Mouse (Mus musculus) CD4-positive helper T cell, adult 2 months (primary cell): ENCODE measurements around the gene Gemin6.
"Not testable (repeated sequence)": the region's sequence is repeated elsewhere in the genome, so short reads cannot be mapped to it uniquely, and the experiment has no call there.

ENCODE experiments used
- DNase-seq: peaks from one replicate; pipeline ENCODE4 v3.0.0-alpha.2; 2012; ENCODE audit warnings: low read depth, missing footprints, low spot score

The Gemin6 gene

DNA sequence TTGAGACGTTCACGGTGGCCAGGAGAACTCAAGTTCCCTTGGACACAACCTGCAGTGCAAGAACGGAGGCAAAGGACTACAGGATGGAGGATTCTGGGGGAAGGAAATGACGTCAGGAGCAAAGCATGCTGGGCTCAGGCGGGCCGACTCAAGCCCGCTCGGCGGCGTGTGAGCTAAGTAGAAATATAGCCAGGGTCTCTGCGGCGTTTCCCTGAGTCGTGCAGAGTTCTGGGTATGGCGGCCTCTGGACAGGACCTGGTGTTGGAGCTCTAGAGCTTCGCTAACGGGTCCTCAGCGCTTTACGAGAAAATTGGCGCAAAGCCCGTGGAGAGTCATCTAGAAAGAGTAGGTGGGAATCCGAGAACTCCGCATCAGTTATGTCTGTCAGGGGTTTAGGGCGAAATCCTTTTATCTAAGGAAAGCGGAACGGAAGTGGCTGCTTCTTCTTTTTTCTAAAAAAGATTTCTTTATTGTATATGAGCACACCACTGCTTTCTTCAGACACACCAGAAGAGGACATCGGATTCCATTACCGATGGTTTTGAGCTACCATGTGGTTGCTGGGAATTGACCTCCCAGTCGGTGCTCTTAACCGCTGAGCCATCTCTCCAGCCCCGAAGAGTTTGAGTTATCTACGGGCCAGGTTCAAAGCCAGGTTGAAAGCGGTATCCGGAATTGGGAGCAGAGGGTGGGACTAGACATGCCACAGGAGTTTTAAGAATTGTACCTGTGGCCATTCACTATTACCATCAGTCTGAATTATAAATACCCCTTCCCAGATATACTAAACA is at the start of gene Gemin6:
Gene Gemin6, plus strand, starts transcription at position 116 of the 791 bp plus-strand sequence.
- peak; percentile 89 for DNase-seq

DNA sequence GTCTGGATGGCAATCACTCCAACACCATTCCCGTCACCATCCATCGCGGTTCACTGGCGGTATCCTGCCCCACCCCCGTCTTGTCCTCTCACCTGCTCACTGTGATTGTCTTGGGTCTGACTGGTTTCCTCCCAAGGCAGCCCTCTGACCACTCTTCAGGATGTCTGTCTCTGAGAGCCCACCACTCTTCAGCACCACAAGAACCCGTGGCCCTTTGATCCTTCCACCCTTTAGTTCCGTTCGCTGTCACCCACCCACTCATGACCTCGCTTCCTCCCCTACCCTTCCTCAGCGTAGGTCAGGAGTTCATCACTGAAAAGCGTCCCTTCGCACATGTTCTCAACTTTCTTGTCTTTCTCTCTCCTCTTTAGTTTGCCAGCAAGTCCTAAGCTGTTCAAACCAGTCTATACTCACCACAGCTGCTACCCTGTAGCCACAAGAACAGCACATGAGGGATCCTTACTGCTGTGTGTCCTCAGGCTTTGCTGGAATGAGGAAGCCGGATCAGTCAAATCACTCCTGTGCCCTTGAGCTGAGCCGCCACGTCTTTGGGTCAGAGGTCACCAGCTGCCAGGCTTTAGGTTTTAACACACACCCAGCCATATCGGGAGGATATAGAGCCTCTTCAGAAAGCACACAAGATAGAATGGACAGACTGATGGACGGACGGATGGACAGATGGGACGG is 49.4 kb upstream of the Gemin6 start:
- DNase-seq = peak; percentile 85

DNA sequence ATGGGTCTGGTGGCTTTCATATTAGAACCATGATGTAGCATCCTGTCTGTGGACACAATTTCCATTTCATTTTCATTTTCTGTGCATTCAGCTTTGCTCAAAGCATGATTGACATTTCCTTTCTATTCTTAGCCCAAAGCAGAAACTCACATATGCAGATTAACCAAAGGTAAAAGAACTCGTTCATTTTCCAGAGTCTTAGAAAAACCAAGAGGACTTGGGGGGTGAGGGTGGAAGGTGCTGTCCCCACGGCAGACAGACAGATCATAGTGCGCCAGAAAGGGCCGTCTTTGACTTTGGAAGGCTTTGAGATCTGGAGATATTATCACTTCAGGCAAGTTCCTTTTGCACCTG is 48.9 kb upstream of the Gemin6 start:
- DNase-seq = peak; percentile 80

DNA sequence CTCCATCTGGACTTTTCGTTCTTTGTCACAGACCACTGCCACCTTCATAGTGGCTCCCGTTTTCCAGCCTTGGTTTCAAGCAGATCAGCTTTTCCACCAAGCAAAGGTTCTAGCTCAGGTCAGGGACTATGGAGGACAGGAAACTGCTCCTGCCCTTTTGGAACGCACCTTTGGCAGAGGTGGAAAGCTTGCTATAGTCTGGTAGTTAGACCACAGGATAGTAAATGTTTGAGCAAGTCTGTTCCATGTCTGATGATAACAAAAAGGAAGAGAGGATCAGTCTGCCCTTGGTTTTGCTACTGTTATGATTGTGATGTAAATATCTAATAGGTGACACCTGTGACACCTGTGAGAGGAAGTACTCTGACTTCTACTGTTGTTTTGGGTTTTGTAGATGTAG is 48.3 kb upstream of the Gemin6 start:
- DNase-seq = peak; percentile 41

DNA sequence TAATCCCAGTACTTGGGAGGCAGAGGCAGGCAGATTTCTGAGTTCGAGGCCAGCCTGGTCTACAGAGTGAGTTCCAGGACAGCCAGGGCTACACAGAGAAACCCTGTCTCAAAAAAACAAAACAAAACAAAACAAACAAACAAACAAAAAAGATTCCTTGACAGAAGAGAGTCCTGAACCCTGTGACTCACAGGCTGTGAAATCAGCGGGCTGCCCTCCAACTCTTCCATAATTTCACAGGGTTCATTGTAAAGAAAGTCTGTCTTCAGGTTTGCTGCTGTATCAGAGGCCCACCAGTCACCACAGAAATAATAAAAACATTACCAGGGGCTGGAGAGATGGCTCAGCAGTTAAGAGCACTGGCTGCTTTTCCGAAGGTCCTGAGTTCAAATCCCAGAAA is 45.4 kb upstream of the Gemin6 start:
- not testable (repeated sequence) for DNase-seq

DNA sequence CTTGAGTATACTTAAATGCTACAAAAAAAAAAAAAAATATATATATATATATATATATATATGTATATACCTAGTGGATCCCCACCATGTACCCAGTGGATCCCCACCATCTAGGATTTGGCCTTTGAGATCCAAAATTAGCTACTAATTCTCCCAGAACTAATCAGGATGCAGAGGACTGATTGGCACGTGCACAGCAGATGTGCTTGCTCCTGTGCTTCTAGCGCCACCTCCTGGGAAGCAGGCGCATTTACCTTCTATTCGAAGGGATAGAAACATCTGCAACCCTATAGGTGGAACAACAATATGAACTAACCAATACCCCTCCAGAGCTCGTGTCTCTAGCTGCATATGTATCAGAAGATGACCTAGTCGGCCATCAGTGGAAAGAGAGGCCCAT is 44.3 kb upstream of the Gemin6 start:
- DNase-seq = peak; percentile 79

DNA sequence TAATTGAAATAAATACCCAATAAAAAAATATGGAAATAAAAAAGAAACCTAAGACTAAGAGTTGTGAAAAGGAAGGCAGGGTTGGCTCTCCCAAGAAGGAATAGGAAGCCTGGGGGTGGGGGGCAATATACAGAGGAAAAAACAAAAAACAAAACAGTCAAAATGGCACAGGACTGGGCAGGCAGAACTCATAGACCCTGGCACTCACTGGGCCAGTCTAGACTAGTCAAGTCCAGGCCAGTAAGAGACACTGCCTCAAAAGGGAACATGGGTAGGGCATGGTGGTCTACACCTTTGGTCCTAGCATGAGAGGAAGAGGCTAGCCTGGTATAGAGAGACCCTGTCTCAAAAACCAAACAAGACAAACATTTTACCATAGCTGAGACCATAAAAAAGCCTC is 43.8 kb upstream of the Gemin6 start:
- DNase-seq = no peak

DNA sequence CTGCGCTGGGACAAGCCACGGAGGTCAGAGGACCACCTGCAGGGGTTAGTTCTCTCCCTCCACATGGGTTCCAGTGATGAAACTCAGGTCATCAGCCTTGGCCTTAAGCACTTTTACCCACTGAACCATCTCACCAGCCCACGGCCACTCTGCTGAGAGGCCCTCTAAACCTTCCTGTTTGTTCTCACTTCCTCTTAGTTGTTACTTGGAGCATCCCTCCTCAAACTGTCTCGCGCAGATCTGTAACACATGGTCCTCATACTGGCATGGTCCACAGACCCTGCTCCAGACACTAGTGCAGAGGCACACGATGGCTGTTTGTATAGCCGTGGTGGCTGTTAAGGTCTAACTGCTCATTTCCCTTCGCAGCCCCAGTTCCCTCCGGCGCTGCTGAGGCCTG is 40.6 kb upstream of the Gemin6 start:
- DNase-seq = no peak

DNA sequence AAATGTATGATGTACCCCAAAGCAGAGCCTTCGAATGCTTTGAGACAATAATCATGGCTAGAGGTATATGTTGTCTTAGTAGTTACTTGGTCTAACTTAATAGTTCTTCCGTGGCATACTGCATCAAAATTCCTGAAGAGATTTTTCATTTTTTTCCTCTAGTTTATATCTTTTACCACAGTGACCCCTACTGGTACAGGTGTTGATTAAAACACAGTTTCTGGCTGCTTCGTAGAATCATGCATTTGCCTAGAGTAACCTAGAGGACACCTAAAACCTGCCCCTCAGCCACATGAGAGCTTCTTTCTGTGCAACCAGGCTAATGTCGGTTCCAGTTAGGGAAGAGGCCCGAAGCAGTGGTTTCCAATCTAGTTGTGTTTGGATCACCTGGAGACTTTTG is 31.2 kb upstream of the Gemin6 start:
- DNase-seq = peak; percentile 52

DNA sequence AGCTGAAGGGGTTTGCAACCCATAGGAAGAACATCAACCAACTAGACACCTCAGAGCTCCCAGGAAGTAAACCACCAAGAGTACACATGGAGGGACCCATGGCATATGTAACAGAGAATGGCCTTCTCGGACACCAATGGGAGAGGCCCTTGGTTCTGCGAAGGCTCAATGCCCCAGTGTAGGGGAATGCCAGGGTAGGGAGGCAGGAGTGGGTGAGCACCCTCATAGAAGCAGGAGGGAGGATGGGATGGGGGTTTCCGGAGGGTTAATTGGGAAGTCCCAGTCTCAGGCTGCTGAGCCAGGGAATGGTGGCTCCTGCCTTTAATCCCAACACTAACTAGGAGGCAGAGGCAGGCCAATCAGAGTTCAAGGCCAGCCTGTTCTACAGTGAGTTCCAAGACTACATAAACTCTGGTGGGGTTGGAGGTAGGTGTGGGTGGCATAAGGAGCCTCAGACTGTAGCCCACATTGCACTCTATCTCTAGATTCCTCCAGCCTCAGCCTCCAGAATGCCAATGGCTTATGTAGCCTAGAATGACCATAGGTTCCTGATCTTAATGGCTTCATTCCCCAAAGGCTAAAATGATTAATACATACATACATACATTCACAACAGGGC is 25.0 kb upstream of the Gemin6 start:
- DNase-seq = no peak

DNA sequence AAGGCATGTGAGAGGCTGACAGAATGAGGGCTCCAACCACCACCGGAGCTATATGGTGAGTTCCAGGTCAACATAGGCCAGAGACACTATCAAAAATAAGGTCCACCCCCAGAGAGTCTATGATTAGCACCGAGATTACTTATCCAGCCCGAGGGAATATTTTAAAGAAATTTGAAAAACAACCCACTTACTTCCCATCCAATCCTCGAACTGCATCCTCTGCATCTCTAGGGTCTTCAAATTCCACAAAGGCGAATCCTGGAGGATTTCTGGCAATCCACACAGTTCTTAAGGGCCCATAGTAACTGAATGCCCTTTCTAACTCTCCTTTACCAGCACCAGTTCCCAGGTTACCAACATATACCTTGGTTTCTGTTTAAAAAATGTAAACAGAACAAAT is 18.6 kb upstream of the Gemin6 start:
- DNase-seq = no peak

DNA sequence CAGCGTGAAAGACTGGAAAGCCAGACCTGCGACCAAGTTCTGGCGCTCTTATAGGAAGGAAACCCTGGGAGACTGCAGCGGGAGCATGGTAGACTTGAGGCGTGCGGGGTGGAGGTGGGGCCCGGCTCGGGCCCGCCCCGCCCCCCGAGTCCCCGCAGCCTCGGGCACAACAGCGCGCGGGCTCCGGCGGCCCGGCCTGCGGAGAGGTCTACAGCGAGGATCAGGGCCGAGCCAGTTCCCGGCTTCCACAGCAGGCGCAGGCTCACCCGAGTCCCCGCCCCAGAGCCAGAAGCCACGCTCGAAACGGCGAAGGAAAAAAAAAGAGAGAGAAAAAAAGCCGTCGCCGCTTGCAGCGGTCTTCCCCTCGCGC is 18.0 kb upstream of the Gemin6 start:
- no peak for DNase-seq

DNA sequence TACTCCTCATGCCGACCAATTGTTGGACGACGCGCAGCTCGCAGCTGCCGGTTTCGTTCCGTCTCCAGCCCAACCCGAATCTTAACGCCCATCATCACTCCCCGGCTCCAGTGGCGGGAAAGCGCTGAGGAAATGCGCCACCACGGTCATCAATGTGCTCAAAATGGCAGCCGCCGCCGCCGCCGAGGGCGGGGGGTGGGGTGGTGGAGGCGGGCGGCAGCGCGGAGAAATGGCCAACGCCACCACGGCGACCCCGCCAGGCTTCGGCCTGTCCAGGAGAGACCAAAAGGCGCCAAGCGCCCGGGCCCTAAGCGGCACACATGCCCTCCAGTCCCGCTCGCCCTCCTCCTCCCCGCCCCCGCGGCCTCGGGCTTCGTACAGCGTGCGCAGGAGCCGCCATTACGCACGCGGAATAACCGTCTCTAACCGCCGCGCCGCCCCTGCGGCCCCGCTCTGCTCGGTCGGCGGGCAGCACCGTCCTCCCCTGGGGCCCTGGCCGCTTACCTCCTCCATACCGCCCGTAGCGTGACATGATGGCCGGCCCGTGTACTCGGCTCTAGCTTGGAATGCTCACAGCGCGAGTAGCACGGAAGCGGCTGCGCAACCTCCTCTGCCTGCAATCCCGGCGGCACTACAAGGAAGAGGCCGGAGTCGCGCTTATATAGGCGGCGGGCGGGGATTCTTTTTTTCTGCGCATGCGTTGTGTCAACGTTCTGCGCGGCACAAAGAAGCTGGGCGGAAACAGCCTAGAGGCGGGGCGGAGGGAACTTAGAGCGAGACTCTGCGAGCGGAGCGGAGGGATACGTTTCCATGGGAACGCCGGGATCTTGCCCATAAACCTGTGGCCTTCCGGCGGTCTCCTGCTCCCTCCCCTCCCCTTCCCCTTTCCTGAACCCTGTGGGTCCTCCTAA is 17.3 kb upstream of the Gemin6 start, which contains the start of the genes Srsf7 and Ttc39d:
Gene Srsf7, minus strand, starts transcription at position 637 of the 911 bp plus-strand sequence.
Gene Ttc39d, plus strand, starts transcription at position 790 of the 911 bp plus-strand sequence.
- DNase-seq = peak; percentile 97

DNA sequence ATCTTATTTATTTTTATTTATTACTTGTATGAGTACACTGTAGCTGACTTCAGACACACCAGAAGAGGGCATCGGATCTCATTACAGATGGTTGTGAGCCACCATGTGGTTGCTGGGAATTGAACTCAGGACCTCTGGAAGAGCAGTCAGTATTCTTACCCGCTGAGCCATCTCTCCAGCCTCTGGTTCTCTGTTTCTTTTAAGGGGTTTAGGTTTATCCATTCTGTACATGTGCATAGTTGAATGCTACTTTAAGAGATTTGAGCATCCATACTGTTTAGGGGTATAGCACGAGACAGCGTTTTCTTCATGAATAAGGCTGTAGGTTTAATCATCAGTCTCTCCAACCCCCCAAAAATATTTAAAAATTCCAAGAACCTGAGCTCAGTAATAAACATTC is 10.2 kb upstream of the Gemin6 start:
- not testable (repeated sequence) for DNase-seq

DNA sequence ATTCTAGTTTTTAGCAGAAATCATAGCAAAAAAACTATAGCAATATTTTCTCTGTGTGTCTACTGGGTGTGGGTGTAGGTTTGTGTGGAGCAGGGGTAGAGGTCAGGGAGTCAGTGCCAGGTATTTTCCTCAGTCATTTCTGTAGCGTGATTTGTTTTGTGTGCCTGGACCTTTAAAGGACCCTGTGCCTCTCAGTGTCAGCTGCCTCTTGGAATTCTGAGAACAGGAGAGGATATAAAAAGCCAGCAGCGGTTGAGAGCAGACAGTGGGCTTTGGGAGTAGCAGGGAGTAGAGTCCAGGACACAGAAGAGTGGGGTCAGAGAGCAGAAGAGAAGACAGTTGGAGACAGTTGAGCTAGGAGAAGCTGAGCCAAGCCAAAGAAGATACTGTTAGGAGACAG is 4.1 kb upstream of the Gemin6 start:
- no peak for DNase-seq

DNA sequence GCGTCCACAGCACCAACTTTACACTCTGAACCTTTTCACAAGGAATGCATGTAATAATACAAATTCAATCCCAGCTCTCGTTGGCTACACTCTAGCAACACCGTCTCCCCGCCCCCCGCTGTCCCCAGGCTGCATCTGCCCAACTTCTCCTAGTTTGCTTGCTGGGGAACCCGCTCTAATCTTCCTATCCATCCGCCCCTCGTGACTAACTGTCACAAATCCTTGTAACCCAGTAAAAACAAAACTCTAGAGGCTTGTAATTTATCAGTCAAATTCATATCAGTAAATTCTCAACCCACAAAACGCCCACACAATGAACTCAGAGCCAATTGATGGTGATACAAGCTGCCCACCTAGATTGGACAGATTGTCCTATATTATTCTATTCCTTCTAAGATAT is 3.0 kb upstream of the Gemin6 start:
- DNase-seq = peak; percentile 58

DNA sequence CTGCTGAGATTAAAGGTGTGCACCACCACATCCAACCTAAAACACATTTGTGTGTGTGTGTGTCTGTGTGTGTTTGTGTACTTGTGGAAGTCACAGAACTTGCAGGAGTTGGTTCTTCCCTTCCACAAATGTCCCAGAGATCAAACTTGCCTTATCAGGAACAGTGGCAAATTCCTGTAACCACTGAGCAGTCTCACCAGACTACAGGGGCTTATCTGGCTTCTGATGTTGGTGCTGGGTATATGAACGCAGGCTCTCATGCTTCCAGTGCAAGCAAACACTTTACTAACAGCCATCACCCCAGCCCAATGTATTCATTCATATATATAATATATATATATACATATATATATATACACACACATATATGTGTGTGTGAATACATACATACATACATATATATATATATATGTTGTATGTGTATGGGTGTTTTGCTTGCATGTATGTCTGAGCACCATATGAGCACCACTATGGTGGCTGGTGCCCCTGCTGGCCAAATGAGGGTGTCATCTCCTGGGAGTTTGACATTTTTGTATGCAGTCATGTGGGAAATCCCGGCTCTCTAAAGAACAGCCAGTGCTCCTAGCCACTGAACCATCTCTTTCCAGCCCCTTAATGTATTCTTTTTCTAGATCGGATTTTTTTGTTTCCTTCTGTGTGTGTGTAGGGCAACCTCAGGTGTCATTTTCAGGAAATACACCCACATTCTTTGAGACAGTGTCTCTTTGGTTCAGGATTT is 2.2 kb upstream of the Gemin6 start:
- DNase-seq = peak; percentile 65

DNA sequence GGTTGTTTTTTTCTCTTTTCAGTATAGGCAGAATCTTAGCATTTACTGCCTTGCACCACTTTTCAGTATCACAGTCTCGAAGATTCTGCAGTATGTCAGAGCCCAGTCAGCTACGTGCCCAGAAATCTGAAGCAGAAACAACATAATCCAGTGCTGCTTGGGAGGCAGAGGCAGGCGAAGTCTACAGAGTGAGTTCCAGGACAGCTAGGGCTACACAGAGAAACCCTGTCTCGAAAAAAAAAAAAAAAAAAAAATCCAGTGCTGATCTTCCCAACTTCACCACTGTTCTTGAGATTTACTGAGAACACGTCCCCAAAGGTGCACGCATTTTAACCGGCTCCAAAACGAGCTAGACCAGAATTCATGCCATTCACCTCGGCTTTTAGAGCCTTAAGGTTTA is 412 bp upstream of the Gemin6 start:
- DNase-seq = no peak

DNA sequence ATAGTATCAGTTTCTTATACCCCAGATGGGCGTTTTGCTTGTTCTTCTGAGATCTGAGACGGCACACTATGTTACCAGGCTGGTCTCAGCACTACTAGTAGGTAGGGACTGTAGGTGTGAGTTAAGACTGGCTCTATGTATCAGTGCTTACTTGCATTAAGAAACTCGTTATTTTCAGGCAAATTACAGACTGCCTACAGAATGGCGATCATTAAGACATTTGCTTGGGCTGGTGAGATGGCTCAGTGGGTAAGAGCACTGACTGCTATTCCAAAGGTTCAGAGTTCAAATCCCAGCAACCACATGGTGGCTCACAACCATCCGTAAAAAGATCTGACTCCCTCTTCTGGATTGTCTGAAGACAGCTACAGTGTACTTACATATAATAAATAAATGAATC is 901 bp downstream of the Gemin6 start:
- not testable (repeated sequence) for DNase-seq

DNA sequence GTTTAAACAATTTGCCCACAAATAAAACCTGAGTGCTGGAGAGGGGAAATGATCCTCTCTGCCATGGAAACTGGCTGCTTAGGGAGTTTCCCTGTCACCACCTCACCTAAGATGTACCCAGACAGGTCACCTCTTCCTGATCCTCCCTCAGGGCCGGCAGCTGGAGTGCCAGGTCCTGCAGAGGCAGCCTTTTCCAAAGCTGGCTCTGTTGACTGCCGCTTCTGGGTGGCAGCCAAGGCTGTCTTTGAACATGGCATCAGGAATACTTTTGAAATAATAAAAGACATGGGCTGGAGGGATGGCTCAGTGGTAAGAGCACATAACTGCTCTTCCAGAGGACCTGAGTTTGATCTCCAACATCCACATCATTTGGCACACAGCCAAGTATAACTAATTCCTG is 5.2 kb downstream of the Gemin6 start:
- no peak for DNase-seq

DNA sequence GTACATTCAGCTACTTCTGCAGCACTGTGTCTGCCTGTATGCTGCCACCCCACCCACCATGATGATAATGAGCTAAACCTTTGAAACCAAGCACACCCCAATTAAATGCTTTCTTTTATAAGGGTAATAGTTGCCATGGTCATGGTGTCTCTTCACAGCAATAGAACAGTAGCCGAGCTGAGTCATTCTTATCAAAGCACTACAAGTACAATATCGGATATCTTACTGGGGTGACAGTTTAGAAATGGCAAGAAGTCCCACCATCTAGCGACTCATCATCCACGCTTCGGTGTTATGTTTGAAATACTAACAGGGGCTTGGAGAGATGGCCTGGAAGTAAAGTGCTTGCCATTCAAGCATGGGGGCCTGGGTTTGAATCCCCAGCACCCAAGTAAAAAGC is 9.6 kb downstream of the Gemin6 start:
- no peak for DNase-seq
